Mouse (Mus musculus): ENCODE measurements around the gene Nckap5. TPM values are rescaled to one million over a fixed set of nuclear protein-coding genes. Genes with fewer than 3 reads are reported as not detected.
"Not testable (repeated sequence)": the region's sequence is repeated elsewhere in the genome, so short reads cannot be mapped to it uniquely, and the experiment has no call there.

The Nckap5 gene
- polyA plus RNA-seq, 1 experiment from 2014 or later, result 28.3 TPM

GRCm38 (mm10) chr1:126051491-126051890 lies 779.1 kb downstream of the Nckap5 start:
- WGBS, result 74% methylated on average over 3 of the region's 3 CpGs
- H3K27me3 ChIP-seq, result no peaks in the 10 kb centered on the region
- no peak overlapping the region for H3K9ac ChIP-seq

GRCm38 (mm10) chr1:126042886-126043285 lies 787.7 kb downstream of the Nckap5 start:
- 90% methylated on average over 5 of the region's 5 CpGs for WGBS
- no peak for ATAC-seq (ENCODE audit: low FRiP score)
- Histone ChIP-seq H3K27me3 (no peaks in the 10 kb centered on the region), H3K36me3 (replicated peaks) (no peaks in the 10 kb centered on the region), H3K4me2 (no peak overlapping the region), H3K27ac (no peak overlapping the region), H3K9ac (no peak overlapping the region), H3K9me3 (no peaks in the 10 kb centered on the region), H3K4me3 (replicated peaks) (no peak overlapping the region), H3K4me1 (no peaks in the 10 kb centered on the region)

More at GRCm38 (mm10) chr1:126051491-126051890, 779.1 kb downstream of the Nckap5 start:
- no peaks in the 10 kb centered on the region for H3K9me3 ChIP-seq
- no peaks in the 10 kb centered on the region for H3K4me1 ChIP-seq
- no peak overlapping the region for H3K4me2 ChIP-seq
- no peak overlapping the region for H3K4me3 ChIP-seq (replicated peaks)
- no peaks in the 10 kb centered on the region for H3K36me3 ChIP-seq (replicated peaks)
- no peak overlapping the region for H3K27ac ChIP-seq
- ATAC-seq (ENCODE audit: low FRiP score), result no peak

- WGBS, result 90% methylated on average over 8 of the region's 8 CpGs
- no peak overlapping the region for H3K9ac ChIP-seq
- H3K36me3 ChIP-seq (replicated peaks), result peaks cover 23% of the 10 kb centered on the region
- H3K27me3 ChIP-seq, result no peaks in the 10 kb centered on the region
- no peaks in the 10 kb centered on the region for H3K4me1 ChIP-seq
- no peak overlapping the region for H3K4me2 ChIP-seq
- no peak overlapping the region for H3K27ac ChIP-seq
- no peak overlapping the region for H3K4me3 ChIP-seq (replicated peaks)
- no peaks in the 10 kb centered on the region for H3K9me3 ChIP-seq
- no peak for ATAC-seq (ENCODE audit: low FRiP score)
Measured at GRCm38 (mm10) chr1:126027536-126027935, 803.1 kb downstream of the Nckap5 start.

- 79% methylated on average over 6 of the region's 6 CpGs for WGBS
- ATAC-seq (ENCODE audit: low FRiP score), result no peak
- no peak overlapping the region for H3K4me3 ChIP-seq (replicated peaks)
Measured at GRCm38 (mm10) chr1:126024518-126024917, 806.1 kb downstream of the Nckap5 start.

GRCm38 (mm10) chr1:126022959-126023358 lies 807.6 kb downstream of the Nckap5 start:
- Histone ChIP-seq H3K9ac (no peak overlapping the region), H3K4me1 (no peaks in the 10 kb centered on the region), H3K9me3 (no peaks in the 10 kb centered on the region), H3K27ac (no peak overlapping the region), H3K36me3 (replicated peaks) (peaks cover 23% of the 10 kb centered on the region), H3K27me3 (no peaks in the 10 kb centered on the region), H3K4me3 (replicated peaks) (no peak overlapping the region), H3K4me2 (no peak overlapping the region)
- 82% methylated on average over 10 of the region's 10 CpGs for WGBS
- ATAC-seq (ENCODE audit: low FRiP score), result no peak

More at GRCm38 (mm10) chr1:126024518-126024917, 806.1 kb downstream of the Nckap5 start:
- H3K27ac ChIP-seq, result no peak overlapping the region
- H3K9ac ChIP-seq, result no peak overlapping the region
- H3K27me3 ChIP-seq, result no peaks in the 10 kb centered on the region
- no peaks in the 10 kb centered on the region for H3K9me3 ChIP-seq
- no peak overlapping the region for H3K4me2 ChIP-seq
- H3K4me1 ChIP-seq, result no peaks in the 10 kb centered on the region
- H3K36me3 ChIP-seq (replicated peaks), result peaks cover 23% of the 10 kb centered on the region

- not testable (repeated sequence) for H3K27me3 ChIP-seq; H3K4me1 ChIP-seq; H3K4me2 ChIP-seq; H3K27ac ChIP-seq; H3K9me3 ChIP-seq; H3K4me3 ChIP-seq (replicated peaks); ATAC-seq (ENCODE audit: low FRiP score); H3K36me3 ChIP-seq (replicated peaks); H3K9ac ChIP-seq
- WGBS, result 81% methylated on average over 6 of the region's 6 CpGs
Measured at GRCm38 (mm10) chr1:126018654-126019053, 811.9 kb downstream of the Nckap5 start.

GRCm38 (mm10) chr1:126011661-126012091 lies 818.9 kb downstream of the Nckap5 start:
- H3K9me3 ChIP-seq, result no peaks in the 10 kb centered on the region
- 43% methylated on average over 5 of the region's 5 CpGs for WGBS
- no peak; the same call in 1 of the 2 replicates for ATAC-seq (ENCODE audit: low FRiP score)
- H3K27me3 ChIP-seq, result no peaks in the 10 kb centered on the region
- H3K4me3 ChIP-seq (replicated peaks), result no peak overlapping the region
- no peaks in the 10 kb centered on the region for H3K36me3 ChIP-seq (replicated peaks)
- no peak overlapping the region for H3K27ac ChIP-seq
- H3K4me1 ChIP-seq, result no peaks in the 10 kb centered on the region
- no peak overlapping the region for H3K9ac ChIP-seq
- no peak overlapping the region for H3K4me2 ChIP-seq

GRCm38 (mm10) chr1:126007571-126007970 lies 823.0 kb downstream of the Nckap5 start:
- no peak overlapping the region for H3K4me3 ChIP-seq (replicated peaks)
- no peak for ATAC-seq (ENCODE audit: low FRiP score)
- no peak overlapping the region for H3K27ac ChIP-seq
- H3K9me3 ChIP-seq, result 0 out of 2 replicates have a peak, but pooled peaks cover 3% of the 10 kb centered on the region
- H3K4me1 ChIP-seq, result no peaks in the 10 kb centered on the region
- no peak overlapping the region for H3K9ac ChIP-seq
- no peak overlapping the region for H3K4me2 ChIP-seq
- WGBS, result 75% methylated on average over 4 of the region's 4 CpGs
- H3K36me3 ChIP-seq (replicated peaks), result no peaks in the 10 kb centered on the region
- no peaks in the 10 kb centered on the region for H3K27me3 ChIP-seq

GRCm38 (mm10) chr1:126005672-126006071 lies 824.9 kb downstream of the Nckap5 start:
- Histone ChIP-seq H3K4me3 (replicated peaks) (no peak overlapping the region), H3K4me1 (no peaks in the 10 kb centered on the region), H3K27ac (no peak overlapping the region), H3K4me2 (no peak overlapping the region), H3K36me3 (replicated peaks) (no peaks in the 10 kb centered on the region), H3K27me3 (no peaks in the 10 kb centered on the region), H3K9me3 (0 out of 2 replicates have a peak, but pooled peaks cover 3% of the 10 kb centered on the region), H3K9ac (no peak overlapping the region)
- 80% methylated on average over 5 of the region's 5 CpGs for WGBS
- no peak for ATAC-seq (ENCODE audit: low FRiP score)

- no peak overlapping the region for H3K27ac ChIP-seq
- no peak overlapping the region for H3K4me2 ChIP-seq
- H3K9me3 ChIP-seq, result no peaks in the 10 kb centered on the region
- no peak overlapping the region for H3K9ac ChIP-seq
- WGBS, result 65% methylated on average over 3 of the region's 3 CpGs
- ATAC-seq (ENCODE audit: low FRiP score), result peak; percentile 41; the same call in 1 of the 2 replicates
- peaks cover 6% of the 10 kb centered on the region; the same call in 1 of the 2 replicates for H3K4me1 ChIP-seq
- no peaks in the 10 kb centered on the region for H3K36me3 ChIP-seq (replicated peaks)
- no peaks in the 10 kb centered on the region for H3K27me3 ChIP-seq
- H3K4me3 ChIP-seq (replicated peaks), result no peak overlapping the region
Measured at GRCm38 (mm10) chr1:125996540-125996939, 834.1 kb downstream of the Nckap5 start.

GRCm38 (mm10) chr1:125987803-125988202 lies 842.8 kb downstream of the Nckap5 start:
- WGBS, result 90% methylated on average over 3 of the region's 3 CpGs
- H3K27ac ChIP-seq, result no peak overlapping the region

GRCm38 (mm10) chr1:125984570-125984969 lies 846.0 kb downstream of the Nckap5 start:
- Histone ChIP-seq H3K36me3 (replicated peaks) (no peaks in the 10 kb centered on the region), H3K27ac (no peak overlapping the region), H3K4me2 (no peak overlapping the region), H3K4me1 (peaks cover 5% of the 10 kb centered on the region; the same call in 1 of the 2 replicates), H3K27me3 (no peaks in the 10 kb centered on the region), H3K9me3 (no peaks in the 10 kb centered on the region), H3K9ac (no peak overlapping the region), H3K4me3 (replicated peaks) (no peak overlapping the region)
- 71% methylated on average over 2 of the region's 2 CpGs for WGBS
- ATAC-seq (ENCODE audit: low FRiP score), result no peak

More at GRCm38 (mm10) chr1:125987803-125988202, 842.8 kb downstream of the Nckap5 start:
- Histone ChIP-seq H3K4me1 (no peaks in the 10 kb centered on the region), H3K4me3 (replicated peaks) (no peak overlapping the region), H3K4me2 (no peak overlapping the region), H3K9me3 (no peaks in the 10 kb centered on the region), H3K27me3 (no peaks in the 10 kb centered on the region), H3K9ac (no peak overlapping the region), H3K36me3 (replicated peaks) (no peaks in the 10 kb centered on the region)
- ATAC-seq (ENCODE audit: low FRiP score), result no peak

- no peak overlapping the region for H3K4me3 ChIP-seq (replicated peaks)
- H3K4me1 ChIP-seq, result peaks cover 13% of the 10 kb centered on the region
- no peak for ATAC-seq (ENCODE audit: low FRiP score)
- 89% methylated on average over 3 of the region's 3 CpGs for WGBS
- no peak overlapping the region for H3K9ac ChIP-seq
- H3K9me3 ChIP-seq, result no peaks in the 10 kb centered on the region
- no peaks in the 10 kb centered on the region for H3K36me3 ChIP-seq (replicated peaks)
- H3K27me3 ChIP-seq, result no peaks in the 10 kb centered on the region
- no peak overlapping the region for H3K27ac ChIP-seq
- H3K4me2 ChIP-seq, result no peak overlapping the region
Measured at GRCm38 (mm10) chr1:125974649-125975048, 856.0 kb downstream of the Nckap5 start.

All from forebrain, embryonic 12.5 days (tissue).